Mouse (Mus musculus) left cerebral cortex, postnatal 36 days (tissue): ENCODE measurements at regions not wholly inside any gene's neighbourhood (a gene's known extent, or its start where the extent isn't known, plus 50 kb on each side); places are given as distances from the start of the nearest gene placed in this dataset.

Source experiments
- DNase-seq, 2 experiments: peaks; one replicate each; pipeline ENCODE4 v3.0.0; 2021 to 2022; ENCODE audit warnings: low spot score in 2 of 2, mixed read lengths in 1 of 2
- intact Hi-C: fragments of 180-260 bp; cut with DNase I; formaldehyde crosslinking; loops from one replicate; pipeline ENCODE4 v1.15.1; 2025

DNA sequence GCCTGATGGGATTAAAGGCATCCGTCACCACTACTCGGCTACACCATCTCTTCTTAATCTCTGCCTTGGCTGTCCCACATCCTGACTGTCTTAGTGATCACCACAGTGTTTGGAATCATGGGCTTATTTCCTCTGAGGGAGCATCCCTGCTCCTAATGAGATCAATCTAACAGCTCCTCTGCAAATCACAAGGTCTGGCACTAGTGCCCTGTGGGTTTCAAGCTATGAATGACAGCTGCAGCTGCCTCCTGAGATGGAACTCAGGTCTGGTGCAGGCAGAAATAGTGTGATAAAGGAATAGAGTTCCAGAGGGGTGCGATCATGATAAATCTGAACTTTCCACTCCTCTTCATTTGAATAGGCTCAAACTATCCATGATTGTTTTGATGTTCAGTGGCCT, 330.2 kb upstream of the Gm10131 start:
- intact Hi-C loops = no loop called here
- no peak for DNase-seq

DNA sequence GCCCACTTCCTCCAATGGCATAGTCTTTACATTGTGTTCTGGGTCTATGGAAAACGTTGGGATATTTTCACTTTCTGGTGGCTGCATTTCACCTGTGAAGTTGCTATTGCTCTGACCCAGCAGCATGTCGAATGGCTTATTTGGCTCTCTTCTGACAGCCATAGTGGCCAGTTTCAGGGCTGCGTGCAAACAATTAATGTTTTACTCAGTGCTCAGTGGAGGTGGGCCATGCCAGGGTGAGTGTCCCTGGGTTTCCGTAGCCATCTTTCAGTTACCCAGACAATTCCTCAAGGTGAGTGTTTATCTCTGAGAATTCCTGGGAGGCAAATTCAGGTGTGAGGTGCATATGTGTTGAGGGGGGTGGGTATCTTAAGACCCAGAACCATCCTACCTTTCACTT, 329.2 kb upstream of the Gm10131 start:
- intact Hi-C loops = no loop called here
- no peak for DNase-seq

DNA sequence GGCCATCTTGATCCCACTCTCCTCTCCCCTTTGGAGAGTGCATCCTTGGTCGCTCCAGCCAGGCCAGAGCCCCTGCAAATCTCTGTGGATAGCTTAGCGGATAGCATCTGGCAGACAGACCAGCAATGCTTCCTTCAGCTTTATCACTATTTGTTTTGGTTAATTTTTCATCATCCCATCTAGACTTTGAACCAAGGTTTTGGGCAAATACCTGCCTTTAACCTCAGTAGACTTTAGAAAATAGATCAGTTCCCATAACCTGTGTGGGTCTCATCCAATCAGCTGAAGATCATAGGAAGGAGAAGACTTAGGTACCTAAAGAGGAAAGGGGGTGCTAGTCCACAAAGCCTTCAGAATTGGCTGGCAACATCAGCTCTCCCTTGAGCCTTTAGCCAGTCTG, 327.2 kb upstream of the Gm10131 start:
- intact Hi-C loops = no loop called here
- no peak for DNase-seq

DNA sequence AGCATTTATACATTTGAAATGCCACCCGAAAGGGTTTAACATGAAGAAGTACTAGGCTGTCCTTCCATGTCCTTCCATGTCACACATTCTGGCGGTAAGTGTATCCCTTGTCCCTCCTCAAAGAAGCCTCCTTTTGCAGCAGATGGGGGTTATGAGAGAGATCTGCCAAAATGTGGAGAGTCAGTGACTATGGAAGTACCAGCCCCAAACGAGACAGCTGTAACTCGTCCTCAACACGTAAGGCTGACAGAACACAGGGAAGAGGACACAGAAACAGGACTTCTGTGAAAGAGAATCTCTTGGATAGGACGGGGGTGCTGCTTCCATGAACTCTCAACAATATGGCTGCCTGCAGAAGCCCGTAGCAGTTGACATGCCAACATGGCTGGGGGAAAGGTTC, 320.4 kb upstream of the Gm10131 start:
- intact Hi-C loops = no loop called here

DNA sequence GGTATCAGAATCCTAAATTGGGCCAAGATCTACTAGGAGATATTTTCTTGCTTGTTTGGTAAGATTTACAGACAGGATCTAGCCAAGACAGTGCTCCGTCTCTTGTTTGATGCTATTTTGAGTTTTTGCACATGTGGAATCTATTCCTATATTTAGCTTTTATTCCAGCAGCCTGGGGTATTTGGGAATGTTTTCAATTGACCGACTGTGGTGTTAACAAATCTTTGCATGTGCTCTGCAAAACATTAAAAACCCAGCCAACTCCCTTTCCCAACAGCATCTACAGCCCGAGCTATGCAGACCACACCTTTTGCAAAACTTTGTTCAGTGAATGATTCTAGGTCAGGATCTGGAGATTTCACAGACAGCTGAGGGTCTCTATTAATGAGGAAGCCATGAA, 317.7 kb upstream of the Gm10131 start:
- intact Hi-C loops = no loop called here
- no peak for DNase-seq

More for the DNA sequence above, 320.4 kb upstream of the Gm10131 start:
- no peak for DNase-seq

DNA sequence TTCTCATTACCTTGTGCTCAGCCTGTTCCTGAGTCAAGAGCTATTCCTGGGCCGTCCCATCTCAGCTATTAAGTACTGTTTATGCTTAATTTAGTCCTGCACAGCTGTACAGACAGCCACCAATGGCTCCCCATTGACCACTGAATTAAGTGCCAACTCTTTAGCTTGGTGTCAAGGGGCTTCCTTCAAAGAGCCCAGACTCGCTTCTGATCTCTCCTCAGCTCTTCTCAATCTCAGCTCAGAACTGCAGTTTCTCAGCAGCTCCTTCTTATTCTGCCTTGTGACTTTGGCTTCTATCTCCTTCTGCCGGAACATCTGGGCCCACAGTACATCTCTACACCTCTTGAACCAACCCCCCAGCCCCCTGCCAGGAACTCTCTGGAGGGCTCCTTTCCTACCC, 290.0 kb upstream of the Gm10131 start:
- DNase-seq = no peak
- intact Hi-C loops = no loop called here

DNA sequence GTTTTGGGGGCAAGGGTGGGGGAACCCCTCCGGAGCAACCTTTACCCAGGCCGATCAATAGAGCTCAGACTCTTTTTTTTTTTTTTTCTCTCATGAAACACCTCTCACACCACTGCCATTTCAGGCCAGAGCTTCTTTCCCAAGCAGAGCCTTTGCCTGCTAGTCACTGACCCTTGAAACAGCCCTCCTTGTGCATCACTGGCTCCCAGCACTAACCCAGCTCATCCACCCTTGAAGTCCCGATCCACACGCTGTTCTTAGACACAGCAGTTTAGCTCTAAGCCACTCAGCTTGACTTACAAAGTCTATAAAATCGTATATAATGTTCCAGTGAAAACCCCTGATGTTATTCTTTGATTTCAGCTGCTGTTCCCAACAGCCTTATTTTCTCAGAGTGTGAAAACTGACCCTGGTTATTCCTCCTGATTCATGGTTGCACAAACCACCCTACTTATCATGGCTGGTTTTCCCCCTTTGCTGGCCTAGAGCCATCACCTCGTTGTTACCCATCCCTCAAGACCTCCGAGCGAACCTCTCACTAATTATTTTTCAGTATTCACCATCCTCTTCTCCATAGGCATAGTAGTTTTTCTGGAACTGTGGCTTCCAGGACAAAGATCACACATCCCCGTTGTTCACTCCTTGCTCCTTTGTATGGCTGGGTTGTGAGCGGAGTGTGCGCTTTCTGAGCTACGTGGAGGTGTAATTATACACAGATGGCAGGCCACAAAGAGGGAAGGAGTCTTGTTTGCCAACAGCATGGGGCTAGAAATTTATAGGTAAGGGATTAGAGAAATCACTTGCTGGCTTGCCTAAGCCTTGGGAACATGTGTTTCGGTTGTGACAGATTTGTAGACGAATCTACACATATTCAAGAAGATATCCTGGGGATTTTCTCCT, 287.6 kb upstream of the Gm10131 start:
- intact Hi-C loops = loop anchor here (10.0 kb wide), 1 partner anchor 286 kb away; no protein-coding TSS in a partner anchor
- no peak for DNase-seq

DNA sequence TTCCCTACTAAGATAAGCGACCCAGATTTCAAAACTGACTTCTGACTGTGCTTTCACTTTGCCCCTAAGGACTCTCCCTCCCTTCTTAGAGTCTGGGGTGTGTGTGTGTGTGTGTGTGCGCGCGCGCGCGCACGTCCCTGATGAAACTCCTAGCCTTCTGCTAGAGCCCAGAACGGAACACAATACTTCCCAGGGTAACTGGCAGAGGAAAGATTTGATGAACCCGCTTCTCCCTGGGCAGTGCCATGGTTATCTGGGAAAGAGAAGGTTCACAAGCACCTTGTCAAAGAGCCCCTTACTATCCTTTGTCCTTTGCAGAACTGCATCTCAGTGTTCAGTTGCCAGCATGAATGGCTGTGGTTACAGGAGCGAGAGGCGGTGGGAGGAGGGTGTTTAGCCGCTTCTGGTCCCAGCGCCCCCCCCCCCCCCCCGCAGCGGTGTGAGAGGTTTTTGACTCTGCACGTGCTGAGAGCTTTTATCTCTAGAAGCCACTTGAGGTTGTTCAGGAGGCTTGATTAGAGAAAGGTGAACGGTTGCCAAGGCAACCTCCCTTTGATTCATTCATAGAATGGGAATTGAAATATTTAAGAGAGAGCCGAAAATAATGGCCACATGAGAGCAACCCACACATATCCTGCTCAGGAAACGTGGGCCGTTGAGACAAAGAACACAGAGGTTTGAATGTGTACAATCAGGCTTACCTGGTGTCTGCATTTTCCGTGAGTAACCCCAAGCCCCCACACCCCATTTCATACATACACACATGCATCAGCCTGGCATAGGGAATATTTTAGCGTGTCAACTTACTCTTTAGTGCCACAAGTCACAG, 286.3 kb upstream of the Gm10131 start:
- DNase-seq = peak in 1 of 2 experiments; percentile 32
- intact Hi-C loops = loop anchor here (10.0 kb wide), 1 partner anchor 287 kb away; no protein-coding TSS in a partner anchor

DNA sequence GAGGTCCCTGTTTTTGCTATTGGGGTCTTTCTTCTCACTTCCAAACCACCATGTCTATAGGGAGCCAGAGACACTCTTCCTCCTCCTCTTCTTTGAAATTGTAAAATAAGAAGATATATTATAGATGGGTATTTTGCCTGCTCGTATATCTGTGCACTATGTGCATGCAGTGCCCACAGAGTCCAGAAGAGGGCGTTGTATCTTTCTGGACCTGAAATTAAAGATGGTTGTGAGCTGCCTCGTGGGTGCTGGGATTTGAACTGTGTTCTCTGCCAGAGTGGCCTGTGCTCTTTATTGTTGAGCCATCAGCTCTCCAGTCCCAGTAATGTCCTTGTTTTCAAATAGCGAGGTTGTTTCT, 285.7 kb upstream of the Gm10131 start:
- intact Hi-C loops = loop anchor here (10.0 kb wide), 1 partner anchor 288 kb away; no protein-coding TSS in a partner anchor
- DNase-seq = no peak

DNA sequence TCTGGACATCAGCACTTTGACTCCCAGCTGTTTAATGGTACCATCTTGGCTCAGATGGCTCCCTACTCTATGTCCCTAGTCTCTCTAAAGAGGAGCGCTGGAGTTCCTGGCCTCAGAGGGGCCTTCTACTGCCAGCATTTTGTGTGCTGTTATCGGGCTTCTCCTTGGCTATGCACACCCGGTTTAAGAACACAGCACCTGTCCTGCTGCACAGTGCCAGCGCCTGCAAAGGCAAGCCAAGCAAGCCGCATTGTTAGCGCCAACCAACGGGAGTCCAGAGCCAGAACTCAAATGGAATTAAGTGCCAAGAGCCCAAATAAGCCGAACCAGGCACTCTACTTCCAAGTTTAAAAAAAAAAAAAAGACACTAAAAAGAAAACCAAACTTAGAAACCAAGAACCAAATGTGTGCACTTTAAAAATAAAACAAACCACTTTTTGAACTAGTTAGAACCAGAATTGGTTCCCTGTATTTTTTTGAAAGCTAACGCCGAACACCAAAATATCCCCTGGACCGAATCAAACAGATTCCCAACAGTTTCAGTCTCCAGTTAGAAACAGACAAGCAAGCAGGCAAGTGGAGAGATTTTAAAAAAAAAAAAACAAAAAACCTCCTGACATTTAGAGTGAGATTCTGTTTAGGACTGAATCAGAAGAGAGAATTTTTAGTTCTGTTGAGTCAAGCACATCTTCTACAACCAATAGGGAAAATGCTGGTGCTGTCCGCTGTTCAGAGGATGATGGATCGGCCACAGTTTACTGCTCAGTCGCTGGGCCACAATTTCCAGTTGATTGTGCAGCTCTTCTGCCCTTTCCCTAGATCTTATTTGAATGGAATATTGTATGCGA, 281.7 kb upstream of the Gm10131 start:
- intact Hi-C loops = loop anchor here (1.0 to 10.0 kb wide), 6 partner anchors 20 to 416 kb away; no protein-coding TSS in a partner anchor
- peak; percentile 78 to 85 for DNase-seq

DNA sequence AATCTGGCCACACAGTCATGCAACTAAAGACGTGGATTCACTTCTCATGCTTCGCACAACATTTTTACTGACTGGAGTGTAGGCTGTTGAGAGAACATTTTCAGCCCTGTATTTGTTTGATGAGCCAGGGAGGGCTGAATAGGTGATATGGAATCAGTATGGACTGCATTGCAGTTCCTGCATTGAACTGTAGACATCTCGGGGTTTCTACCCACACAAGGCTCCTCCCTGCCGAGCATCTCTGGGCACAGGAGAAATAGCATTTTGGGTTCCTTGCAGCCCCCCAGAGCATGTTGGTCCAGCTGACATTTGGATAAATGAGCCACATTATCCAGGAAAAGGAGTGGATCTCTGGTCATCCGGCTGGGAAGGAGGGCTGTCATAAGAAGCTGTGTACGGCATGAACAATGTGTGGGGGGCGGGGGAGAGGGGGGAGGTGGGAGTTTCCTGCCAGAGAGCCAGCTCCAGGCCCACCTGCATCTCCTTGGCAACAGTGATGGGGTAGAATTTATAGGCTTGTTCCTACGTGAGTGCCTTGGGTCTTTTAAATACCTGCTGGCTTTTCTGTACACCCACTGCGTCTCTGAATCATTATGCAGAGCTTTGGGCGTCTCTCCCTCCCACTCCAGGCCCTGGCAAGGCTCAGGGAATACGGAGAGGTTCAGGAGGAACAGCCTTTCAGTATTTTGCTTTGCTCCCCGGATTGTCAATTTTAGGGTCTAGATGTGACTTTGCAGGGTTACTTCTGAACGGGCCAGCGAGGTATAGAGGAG, 280.9 kb upstream of the Gm10131 start:
- DNase-seq = peak; percentile 69 to 79
- intact Hi-C loops = loop anchor here (2.0 to 10.0 kb wide), 5 partner anchors 20 to 292 kb away; no protein-coding TSS in a partner anchor

DNA sequence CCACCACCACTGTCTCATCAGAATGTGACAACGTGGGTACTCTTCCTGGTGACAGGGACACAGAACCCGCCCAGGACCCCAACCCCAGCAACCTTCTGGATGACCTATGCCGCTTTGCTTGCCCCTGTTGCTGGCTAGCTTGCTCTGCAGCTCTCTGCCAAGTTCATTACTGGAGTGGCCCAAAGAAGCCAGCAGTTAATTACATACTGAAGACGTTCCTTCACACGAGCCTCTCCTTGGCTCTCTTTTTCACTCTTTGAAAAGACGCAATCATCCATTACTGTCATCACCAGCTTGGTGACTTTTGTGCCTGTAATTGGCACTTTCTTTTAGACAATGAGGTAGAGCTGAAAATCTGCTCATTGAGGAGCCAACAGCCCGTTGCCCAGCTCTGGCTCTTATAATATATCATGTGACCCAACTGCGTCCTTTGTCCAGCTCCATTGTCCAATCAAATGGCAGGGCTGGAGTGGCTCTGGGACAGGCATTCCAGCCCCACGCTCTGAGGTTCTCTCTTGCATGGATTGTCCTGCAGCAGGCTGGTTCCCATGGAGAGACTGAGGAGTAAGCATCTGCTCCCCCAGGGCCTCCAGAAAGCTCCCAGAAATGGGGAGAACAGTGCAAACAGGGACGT, 274.4 kb upstream of the Gm10131 start:
- no peak for DNase-seq

DNA sequence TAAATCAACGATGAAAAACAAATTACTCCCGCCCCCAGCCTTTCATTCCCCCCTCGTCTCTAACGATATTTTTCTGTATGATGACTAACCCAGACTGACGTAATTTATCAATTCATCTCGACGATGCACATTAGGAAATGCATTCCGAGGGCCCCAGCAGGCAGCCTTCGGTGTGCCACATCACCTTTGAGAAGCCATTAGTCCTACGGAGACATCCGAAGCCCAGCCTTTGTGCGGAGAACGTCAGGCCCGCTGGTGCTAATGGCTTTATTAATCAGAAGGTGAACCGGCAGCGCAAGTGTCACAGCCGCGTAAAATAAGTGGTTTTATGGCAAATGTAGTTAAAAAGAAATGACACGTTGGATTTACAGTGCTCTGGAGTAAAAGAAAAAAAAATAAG, 269.1 kb upstream of the Gm10131 start:
- DNase-seq = no peak
- intact Hi-C loops = no loop called here

More for the DNA sequence above, 274.4 kb upstream of the Gm10131 start:
- intact Hi-C loops = no loop called here

DNA sequence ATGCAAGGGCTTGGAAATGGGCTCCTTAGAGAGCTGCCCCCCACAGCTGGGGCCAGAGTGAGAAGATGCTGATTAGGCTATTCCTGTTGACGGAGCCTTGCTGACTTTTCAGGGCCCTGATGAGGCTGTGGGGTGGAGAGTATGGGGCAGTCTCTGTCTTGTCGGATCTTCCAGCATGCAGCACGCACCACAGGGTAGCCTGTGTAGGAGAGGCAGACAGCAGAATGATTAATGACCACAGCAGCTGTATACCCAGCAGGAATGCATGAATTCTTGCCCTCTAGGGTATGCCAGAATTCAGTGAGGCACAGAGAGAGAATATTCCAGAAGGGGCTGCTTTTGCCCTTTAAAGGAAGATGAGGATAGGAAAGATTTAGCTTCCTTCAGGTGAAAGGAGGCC, 265.6 kb upstream of the Gm10131 start:
- intact Hi-C loops = loop anchor here (10.0 kb wide), 1 partner anchor 52 kb away; no protein-coding TSS in a partner anchor
- no peak for DNase-seq

DNA sequence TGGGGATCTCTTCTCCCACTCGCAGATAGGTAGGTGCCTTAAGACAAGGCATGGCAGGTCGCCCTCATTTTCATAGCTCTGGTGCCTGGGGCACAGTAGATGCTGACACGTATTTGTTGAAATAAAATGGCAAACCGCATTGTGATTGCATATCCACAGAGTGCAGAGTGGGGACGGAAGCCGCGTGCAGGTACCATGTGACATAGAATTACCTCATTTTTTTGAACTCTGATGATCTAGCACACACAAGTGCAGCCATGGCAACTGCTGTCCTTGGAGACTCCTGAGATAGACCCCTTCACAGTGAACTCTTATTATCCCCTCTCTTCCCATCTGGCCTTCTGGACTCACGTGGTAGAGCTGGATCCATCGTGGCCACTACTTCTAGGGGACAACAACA, 262.7 kb upstream of the Gm10131 start:
- no peak for DNase-seq
- intact Hi-C loops = loop anchor here (10.0 kb wide), 1 partner anchor 49 kb away; no protein-coding TSS in a partner anchor

DNA sequence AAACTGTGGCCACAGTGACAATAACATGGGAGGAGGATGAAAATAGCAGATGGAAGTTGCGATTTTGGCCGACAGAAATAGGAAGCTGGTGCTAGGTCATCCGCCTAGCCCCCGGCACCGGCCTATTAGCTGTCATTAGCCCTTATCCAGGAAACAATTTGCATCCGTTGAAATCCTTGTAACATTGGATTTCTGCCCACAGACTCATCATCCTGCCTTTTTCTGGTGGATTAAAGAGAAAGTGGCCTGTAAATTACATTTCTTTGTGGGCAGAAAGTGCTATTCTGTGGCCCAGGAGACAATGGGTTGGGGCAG, 261.1 kb upstream of the Gm10131 start:
- intact Hi-C loops = loop anchor here (2.0 to 10.0 kb wide), 2 partner anchors 20 to 48 kb away; no protein-coding TSS in a partner anchor

DNA sequence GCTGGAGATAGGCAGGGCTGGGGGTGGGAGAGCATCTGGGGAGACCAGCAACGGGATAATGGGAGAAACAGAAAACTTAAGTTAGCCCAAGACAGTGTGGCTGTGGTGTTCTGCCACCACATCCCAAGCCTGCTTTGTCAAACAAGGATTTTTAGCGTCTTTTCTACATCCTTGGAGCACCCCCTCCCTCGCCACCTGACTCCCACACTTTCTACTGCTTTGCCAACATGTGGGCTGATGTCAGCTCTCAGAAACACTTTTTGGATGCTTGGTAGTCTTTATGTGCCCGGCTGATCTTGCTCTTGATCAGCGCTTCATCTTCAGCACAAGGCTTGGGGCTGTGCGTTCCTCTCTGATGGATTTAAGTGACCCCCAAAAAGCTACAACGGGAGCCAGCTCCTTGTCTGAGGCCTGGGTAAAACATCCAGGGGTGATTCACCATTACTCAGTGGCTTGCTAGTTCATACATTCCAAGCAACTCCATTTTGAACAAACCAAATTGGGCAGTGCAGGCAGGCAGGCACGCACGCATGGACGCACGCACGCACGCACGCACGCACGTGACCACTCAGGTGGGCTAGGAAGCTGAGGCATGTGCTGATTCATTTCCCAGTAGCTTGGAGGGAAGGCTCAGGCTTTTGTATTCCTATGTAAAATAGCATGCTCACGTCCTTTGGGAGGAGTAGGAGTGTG, 260.6 kb upstream of the Gm10131 start:
- intact Hi-C loops = loop anchor here (2.0 to 10.0 kb wide), 2 partner anchors 21 to 47 kb away; no protein-coding TSS in a partner anchor

More for the DNA sequence above, 261.1 kb upstream of the Gm10131 start:
- DNase-seq = no peak

DNA sequence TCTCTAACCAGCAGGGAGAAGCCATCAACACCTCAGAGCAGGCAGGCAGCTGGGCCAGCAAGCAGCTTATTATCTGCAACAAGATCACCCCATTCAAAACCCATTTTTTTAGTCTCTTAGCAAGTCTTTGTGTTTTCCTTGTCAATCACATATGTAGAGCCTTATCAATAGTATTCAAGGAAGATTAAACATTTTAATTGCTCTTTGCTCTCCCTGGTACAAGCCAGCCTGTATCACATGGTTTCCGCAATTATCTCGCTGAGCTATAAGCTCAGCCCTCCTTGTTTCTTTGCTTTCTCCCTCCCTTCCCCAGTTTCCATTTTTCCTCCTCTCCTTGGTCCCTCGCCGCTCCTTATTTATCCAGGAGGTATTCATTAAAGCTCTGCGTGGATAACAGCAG, 259.9 kb upstream of the Gm10131 start:
- intact Hi-C loops = loop anchor here (10.0 kb wide), 1 partner anchor 47 kb away; no protein-coding TSS in a partner anchor
- DNase-seq = no peak

More for the DNA sequence above, 260.6 kb upstream of the Gm10131 start:
- DNase-seq = peak; percentile 74 to 79
